Mouse (Mus musculus) heart, postnatal 0 days (tissue): ENCODE data around the gene Edc4. TPM values are rescaled to one million over a fixed set of nuclear protein-coding genes. Genes with fewer than 3 reads are reported as not detected.

Source experiments
- ATAC-seq: fragments of 200-750 bp; cut with Nextera tagmentation; 2 replicates; pipeline ENCODE4 v1.8.0; 2017; ENCODE audit warnings: low read depth, moderate number of reproducible peaks, moderate library complexity; ENCODE audit not compliant: insufficient read depth
- DNase-seq: peaks from one replicate; pipeline ENCODE4 v3.0.0-alpha.2; 2016; ENCODE audit warnings: low spot score
- H3K27ac ChIP-seq: fragments of 300-500 bp; sonication (generic); 2 replicates; pipeline ENCODE4 v1.5.1; 2014; ENCODE audit warnings: low read depth, mild to moderate bottlenecking
- H3K27me3 ChIP-seq: fragments of 300-500 bp; sonication (generic); 2 replicates; pipeline ENCODE4 v1.6.1; 2014; ENCODE audit warnings: low read length, mixed read lengths; ENCODE audit not compliant: control insufficient read depth, insufficient read depth
- H3K36me3 ChIP-seq: fragments of 300-500 bp; sonication (generic); replicated peaks from 2 replicates; pipeline ENCODE4 v1.6.1; 2014; ENCODE audit warnings: low read length, mixed read lengths; ENCODE audit not compliant: control insufficient read depth, insufficient read depth
- H3K4me1 ChIP-seq: fragments of 300-500 bp; sonication (generic); 2 replicates; pipeline ENCODE4 v1.6.1; 2014; ENCODE audit warnings: antibody characterized with exemption; ENCODE audit not compliant: control insufficient read depth, insufficient read depth
- H3K4me2 ChIP-seq: fragments of 300-500 bp; sonication (generic); 2 replicates; pipeline ENCODE4 v1.6.1; 2014; ENCODE audit warnings: low read depth, mild to moderate bottlenecking, low read length, moderate library complexity
- H3K4me3 ChIP-seq: fragments of 300-500 bp; sonication (generic); 2 replicates; pipeline ENCODE4 v1.5.1; 2014; ENCODE audit warnings: low read depth, low read length
- H3K9ac ChIP-seq: fragments of 300-500 bp; sonication (generic); replicated peaks from 2 replicates; pipeline ENCODE4 v1.6.1; 2014; ENCODE audit warnings: low read depth, low read length, mixed read lengths
- H3K9me3 ChIP-seq: fragments of 300-500 bp; sonication (generic); replicated peaks from 2 replicates; pipeline ENCODE4 v1.6.1; 2016; ENCODE audit warnings: low read length; ENCODE audit not compliant: control insufficient read depth
- CTCF ChIP-seq: IDR thresholded peaks from 2 replicates; pipeline ENCODE4 v1.5.1; 2016; ENCODE audit warnings: antibody characterized with exemption, control low read depth, low read depth
- EP300 ChIP-seq: IDR thresholded peaks from 2 replicates; pipeline ENCODE4 v1.6.1; 2016; ENCODE audit warnings: antibody characterized with exemption, low read depth
- WGBS: fragments of 180-500 bp; shearing (Covaris S2); extraction: QIAGEN DNeasy Blood & Tissue Kit; methylation state at CpG from one replicate; pipeline ENCODE4 v1.1.7; 2014; 5-methylcytosine and 5-hydroxymethylcytosine counted together
- polyA plus RNA-seq: library from polyadenylated mRNA; unstranded; fragments of >200 nt; fragmentation: Nextera tagmentation; extraction: Ambion mirVana; gene quantifications from 2 replicates; pipeline ENCODE4 v1.2.1, GENCODE M21; 2015
- total RNA-seq: library from RNA; depleted of rRNA; stranded (reverse); fragments of >200 nt; gene quantifications from 2 replicates; pipeline ENCODE4 v1.2.3, GENCODE M21; 2014; ENCODE audit warnings: low replicate concordance

The Edc4 gene
- total and polyA plus RNA-seq, 2 experiments from 2014 or later = 18.1 to 44.9 TPM

GRCm38 (mm10) chr8:105936866-105937475 is 56.3 kb downstream of the Edc4 start:
- H3K4me2 ChIP-seq = peak overlapping the region; percentile 97
- TF ChIP-seq EP300 = no peak
- TF ChIP-seq CTCF = no peak; the same call in 1 of the 2 replicates
- no peaks in the 10 kb centered on the region for H3K27me3 ChIP-seq
- peak overlapping the region; percentile 82 for H3K4me3 ChIP-seq
- H3K9me3 ChIP-seq = no peaks in the 10 kb centered on the region
- peak overlapping the region; percentile 81 for H3K9ac ChIP-seq
- peak overlapping the region; percentile 95 for H3K27ac ChIP-seq
- H3K36me3 ChIP-seq = peaks cover 14% of the 10 kb centered on the region
- ATAC-seq (peak; percentile 91), DNase-seq (peak; percentile 97)
- H3K4me1 ChIP-seq = peaks cover 10% of the 10 kb centered on the region; the same call in 1 of the 2 replicates
- 0% methylated on average over 27 of the region's 30 CpGs for WGBS

- no peaks in the 10 kb centered on the region for H3K27me3 ChIP-seq
- peak overlapping the region; percentile 95 for H3K27ac ChIP-seq
- peaks cover 10% of the 10 kb centered on the region; the same call in 1 of the 2 replicates for H3K4me1 ChIP-seq
- peak overlapping the region; percentile 97 for H3K4me2 ChIP-seq
- no peaks in the 10 kb centered on the region for H3K9me3 ChIP-seq
- peak overlapping the region; percentile 82 for H3K4me3 ChIP-seq
- peaks cover 13% of the 10 kb centered on the region; the same call in 1 of the 2 replicates for H3K36me3 ChIP-seq
- peak overlapping the region; percentile 81 for H3K9ac ChIP-seq
- WGBS = under 1% methylated on average over 33 of the region's 33 CpGs
- ATAC-seq = peak; percentile 37
- no peak for TF ChIP-seq CTCF
- TF ChIP-seq EP300 = no peak
- DNase-seq = peak; percentile 43
These were observed 57.0 kb downstream of the Edc4 start for GRCm38 (mm10) chr8:105937496-105938305.

- Histone ChIP-seq H3K4me1 (peaks cover 10% of the 10 kb centered on the region; the same call in 1 of the 2 replicates), H3K4me3 (peak within 1 kb of the TSS; percentile 82), H3K27ac (peak within 1 kb of the TSS; percentile 95), H3K27me3 (no peaks in the 10 kb centered on the region), H3K4me2 (peak within 1 kb of the TSS; percentile 97), H3K36me3 (peaks cover 19% of the 10 kb centered on the region), H3K9ac (peak within 1 kb of the TSS; percentile 81), H3K9me3 (no peaks in the 10 kb centered on the region)
- peak; percentile 50 for DNase-seq
- ATAC-seq = 0 out of 2 replicates have a peak, but pooled peaks have one; percentile 25
- WGBS = 12% methylated on average over 4 of the region's 4 CpGs
- TF ChIP-seq EP300 (no peak), CTCF (no peak)
These were observed 57.6 kb downstream of the Edc4 start, which contains the start of gene Psmb10 for GRCm38 (mm10) chr8:105938306-105938669. Gene Psmb10 (minus strand): TSS chr8:105938444.

GRCm38 (mm10) chr8:105942026-105942425 is 61.3 kb downstream of the Edc4 start:
- 0 out of 2 replicates have a peak, but pooled peaks cover 6% of the 10 kb centered on the region for H3K4me1 ChIP-seq
- TF ChIP-seq CTCF = no peak
- TF ChIP-seq EP300 = no peak
- no peak overlapping the region for H3K27ac ChIP-seq
- H3K4me2 ChIP-seq = no peak overlapping the region
- WGBS = 82% methylated on average over 11 of the region's 11 CpGs
- no peak for ATAC-seq
- no peaks in the 10 kb centered on the region for H3K9me3 ChIP-seq
- no peak overlapping the region for H3K9ac ChIP-seq
- H3K4me3 ChIP-seq = no peak overlapping the region
- no peaks in the 10 kb centered on the region for H3K27me3 ChIP-seq
- DNase-seq = no peak
- H3K36me3 ChIP-seq = peaks cover 47% of the 10 kb centered on the region

- H3K9me3 ChIP-seq = no peaks in the 10 kb centered on the region
- H3K4me3 ChIP-seq = no peak overlapping the region
- no peak overlapping the region for H3K9ac ChIP-seq
- H3K27ac ChIP-seq = no peak overlapping the region
- WGBS = 95% methylated on average over 5 of the region's 5 CpGs
- H3K27me3 ChIP-seq = no peaks in the 10 kb centered on the region
- no peak for ATAC-seq
- H3K4me2 ChIP-seq = no peak overlapping the region
- 0 out of 2 replicates have a peak, but pooled peaks cover 6% of the 10 kb centered on the region for H3K4me1 ChIP-seq
- TF ChIP-seq EP300 (no peak), CTCF (no peak)
- H3K36me3 ChIP-seq = peaks cover 53% of the 10 kb centered on the region
- DNase-seq = no peak
These were observed 61.9 kb downstream of the Edc4 start for GRCm38 (mm10) chr8:105942542-105942941.
